Mouse (Mus musculus) right cerebral cortex, postnatal 10 days (tissue): ENCODE results near the gene Iba57.

ENCODE experiments used
- DNase-seq, 2 experiments: peaks; one replicate each; pipeline ENCODE4 v3.0.0; 2021; ENCODE audit warnings: low spot score in 2 of 2

Gene Iba57

DNA sequence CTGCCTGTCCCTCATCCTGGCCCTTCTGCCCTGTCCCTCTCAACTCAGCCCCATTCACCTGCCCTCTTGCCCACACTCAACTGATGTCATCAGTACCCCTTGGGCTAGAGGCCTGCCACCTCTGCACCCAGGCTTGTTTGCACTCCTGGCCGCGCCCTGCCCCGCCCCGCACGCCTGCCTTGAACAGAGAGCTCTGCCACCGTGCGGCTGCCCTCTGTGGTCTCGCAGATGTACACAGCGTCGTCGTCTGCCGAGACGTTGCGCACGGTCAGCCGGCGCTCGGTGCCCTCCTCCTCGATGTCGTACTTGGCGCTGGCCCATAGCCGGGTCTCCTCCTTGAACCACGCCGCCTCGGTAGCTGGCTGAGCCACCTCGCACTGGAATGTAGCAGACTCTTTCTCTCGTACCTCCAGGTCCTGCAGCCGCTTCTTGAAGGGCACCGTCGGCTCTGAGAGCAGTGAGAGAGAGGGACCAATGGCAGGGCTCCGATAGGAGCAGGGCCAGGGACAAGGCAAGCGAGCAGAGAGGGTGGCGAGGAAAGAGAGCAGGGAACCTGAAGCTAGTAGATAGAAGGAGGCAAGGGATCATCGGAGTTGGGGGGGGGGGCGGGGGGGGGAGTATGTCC lies 29.1 kb downstream of the Iba57 start:
- no peak for DNase-seq

DNA sequence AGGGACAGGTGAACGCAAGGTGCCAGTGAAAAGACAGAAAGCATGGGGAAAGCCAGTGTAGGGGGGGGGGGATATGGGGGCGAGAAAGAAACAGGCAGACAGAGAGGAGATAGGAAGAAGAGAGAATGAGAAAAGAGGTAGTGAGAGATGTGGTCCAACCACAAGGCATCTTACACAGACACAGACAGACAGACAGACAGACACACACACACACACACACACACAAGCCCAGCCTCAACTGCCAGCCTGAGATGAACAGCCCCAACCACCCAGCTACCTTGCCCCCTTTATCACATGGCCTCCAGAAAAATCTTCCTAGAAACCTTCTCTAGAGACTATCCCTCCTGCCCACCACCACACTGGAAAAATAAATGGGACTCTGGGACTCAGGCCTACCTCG lies 31.5 kb downstream of the Iba57 start:
- no peak for DNase-seq

DNA sequence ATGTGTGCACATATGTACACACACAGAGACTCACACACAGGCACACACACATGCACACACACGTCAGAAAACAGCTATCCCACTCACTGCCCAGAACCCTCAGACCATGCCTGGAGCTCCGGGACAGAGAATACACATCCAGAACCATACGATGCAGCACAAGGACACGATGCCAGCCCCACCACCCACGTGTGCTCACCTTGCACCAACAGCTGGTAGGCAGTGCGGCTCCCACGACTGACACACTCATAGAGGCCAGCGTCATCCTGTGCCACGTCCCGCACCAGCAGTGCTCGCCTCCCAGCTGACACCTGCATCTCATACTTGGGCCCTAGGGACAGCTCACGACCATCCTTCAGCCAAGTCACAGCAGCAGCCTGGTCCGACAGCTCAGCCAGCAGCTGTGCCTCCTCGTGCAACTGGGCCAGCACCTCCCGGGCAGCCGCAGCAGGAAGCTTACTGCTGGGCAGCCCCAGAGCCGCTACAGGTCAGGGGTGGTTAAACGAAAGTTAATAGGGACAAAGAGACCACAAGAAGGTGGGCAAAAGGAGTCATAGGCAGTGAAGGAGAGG lies 32.1 kb downstream of the Iba57 start:
- DNase-seq: no peak

DNA sequence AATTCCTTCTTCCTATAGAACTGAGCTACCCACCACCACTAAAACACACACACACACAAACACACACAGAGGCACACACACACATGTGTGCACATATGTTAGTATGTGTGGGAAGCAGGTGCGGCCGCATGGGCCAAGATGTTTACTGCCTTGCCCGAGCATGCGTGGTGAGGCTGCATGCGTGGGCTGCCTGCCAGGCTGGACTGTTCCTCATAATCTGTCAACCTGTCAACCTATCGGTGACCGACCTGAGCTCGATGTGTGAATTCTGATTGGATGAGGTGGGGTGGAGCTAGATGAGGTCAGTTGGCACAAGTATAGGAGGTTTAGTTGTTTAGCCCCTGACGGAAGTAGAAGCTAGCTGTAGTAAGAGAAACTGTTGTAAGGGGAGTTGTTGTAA lies 32.8 kb downstream of the Iba57 start:
- no peak for DNase-seq

DNA sequence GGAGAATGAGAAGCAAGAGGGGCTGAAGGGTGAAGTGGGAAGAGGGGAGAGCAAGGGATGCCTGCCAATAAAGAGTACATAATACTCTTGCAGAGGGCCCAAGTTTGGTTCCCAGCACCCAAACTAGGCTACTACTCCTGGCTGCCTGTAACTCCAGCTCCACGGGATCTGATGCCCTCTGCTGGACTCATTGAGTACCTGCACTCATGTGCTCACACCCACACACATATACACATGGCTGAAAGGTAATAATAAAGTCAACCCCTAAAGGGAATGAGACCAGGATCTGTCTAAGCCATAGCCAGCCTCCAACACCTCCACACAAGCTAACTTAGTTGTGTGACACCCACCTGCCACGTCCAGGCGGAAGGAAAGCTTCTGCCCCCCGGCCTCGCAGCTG lies 57.6 kb downstream of the Iba57 start:
- no peak for DNase-seq
